Mouse (Mus musculus) CH12.LX (cell line): ENCODE results near the gene Doc2g. TPM values are rescaled to one million over a fixed set of nuclear protein-coding genes. Genes with fewer than 3 reads are reported as not detected.

Experiments
- DNase-seq: peaks from one replicate; pipeline ENCODE4 v3.0.0-alpha.2; 2013; ENCODE audit errors: extremely low read depth
- H3K27ac ChIP-seq: 2 replicates; pipeline ENCODE4 v1.5.1; 2012; ENCODE audit warnings: low read depth, mild to moderate bottlenecking, control low read depth, moderate library complexity; ENCODE audit not compliant: insufficient read depth
- H3K27me3 ChIP-seq: replicated peaks from 2 replicates; pipeline ENCODE3; 2012; ENCODE audit warnings: inconsistent platforms
- H3K36me3 ChIP-seq, 2 experiments: replicated peaks in 1 of 2; 2 replicates each; pipeline versions ENCODE3 to v1.6.1; 2012; ENCODE audit warnings: inconsistent platforms in 1 of 2, low read length in 1 of 2, mild to moderate bottlenecking in 1 of 2, mixed read lengths in 1 of 2, moderate library complexity in 1 of 2; ENCODE audit not compliant: control insufficient read depth in 1 of 2, insufficient read depth in 1 of 2
- H3K4me1 ChIP-seq, 2 experiments: 2 replicates each; pipeline ENCODE4 v1.6.1; 2012; ENCODE audit warnings: inconsistent platforms in 1 of 2, moderate library complexity in 1 of 2; ENCODE audit not compliant: insufficient read depth in 2 of 2, control insufficient read depth in 1 of 2
- H3K4me2 ChIP-seq: 2 replicates; pipeline ENCODE4 v1.6.1; 2012; ENCODE audit warnings: low read depth, mild to moderate bottlenecking, control low read depth; ENCODE audit not compliant: poor library complexity, insufficient read depth, severe bottlenecking
- H3K4me3 ChIP-seq, 3 experiments: fragments of 150-350 bp in 1 of 3; sonication (generic) in 1 of 3; replicated peaks in 1 of 3; 2 replicates each; pipeline versions ENCODE3 to v1.5.1; 2011 to 2012; ENCODE audit warnings: low read depth in 2 of 3, low read length in 2 of 3, mild to moderate bottlenecking in 2 of 3, moderate library complexity in 2 of 3, control low read depth in 1 of 3, improper control_type of control experiment in 1 of 3, inconsistent platforms in 1 of 3, mixed read lengths in 1 of 3; ENCODE audit not compliant: poor library complexity in 1 of 3
- H3K79me2 ChIP-seq: replicated peaks from 2 replicates; pipeline ENCODE4 v1.6.1; 2012; ENCODE audit warnings: mild to moderate bottlenecking, moderate library complexity; ENCODE audit not compliant: control insufficient read depth, poor library complexity, insufficient read depth, severe bottlenecking; ENCODE audit errors: extremely low read depth
- H3K9ac ChIP-seq: 2 replicates; pipeline ENCODE4 v1.6.1; 2012; ENCODE audit warnings: low read depth, mild to moderate bottlenecking, control low read depth, moderate library complexity; ENCODE audit not compliant: insufficient read depth
- H3K9me3 ChIP-seq: replicated peaks from 2 replicates; pipeline ENCODE3; 2012; ENCODE audit warnings: low read length, inconsistent platforms, mixed read lengths
- BHLHE40 ChIP-seq: IDR thresholded peaks from 2 replicates; pipeline ENCODE4 v1.6.1; 2011; ENCODE audit warnings: mild to moderate bottlenecking, low read depth, low read length, improper control_type of control experiment
- CHD1 ChIP-seq: IDR thresholded peaks from 2 replicates; pipeline ENCODE4 v1.6.1; 2012; ENCODE audit warnings: low read depth, low read length, improper control_type of control experiment, inconsistent platforms
- CHD2 ChIP-seq: IDR thresholded peaks from 2 replicates; pipeline ENCODE4 v1.6.1; 2011; ENCODE audit warnings: low read length, improper control_type of control experiment
- CTCF ChIP-seq, 2 experiments: IDR thresholded peaks in 1 of 2; conservative IDR thresholded peaks in 1 of 2; 2 replicates each; pipeline ENCODE4 v1.5.1; 2011 to 2012; ENCODE audit warnings: low read depth in 2 of 2, low read length in 2 of 2, improper control_type of control experiment in 1 of 2, inconsistent platforms in 1 of 2, mild to moderate bottlenecking in 1 of 2, moderate library complexity in 1 of 2
- E2F4 ChIP-seq: IDR thresholded peaks from 2 replicates; pipeline ENCODE4 v1.6.1; 2011; ENCODE audit warnings: low read depth, low read length, improper control_type of control experiment; ENCODE audit not compliant: insufficient replicate concordance
- ELF1 ChIP-seq: IDR thresholded peaks from 2 replicates; pipeline ENCODE4 v1.6.1; 2014; ENCODE audit warnings: low read depth, mild to moderate bottlenecking, inconsistent platforms, low read length, improper control_type of control experiment
- EP300 ChIP-seq: IDR thresholded peaks from 2 replicates; pipeline ENCODE4 v1.6.1; 2011; ENCODE audit warnings: low read length, improper control_type of control experiment
- ETS1 ChIP-seq: conservative IDR thresholded peaks from 2 replicates; pipeline ENCODE4 v1.6.1; 2012; ENCODE audit warnings: low read depth, mild to moderate bottlenecking, inconsistent platforms, low read length, improper control_type of control experiment, moderate library complexity
- GABPA ChIP-seq: IDR thresholded peaks from 2 replicates; pipeline ENCODE4 v1.6.1; 2012; ENCODE audit warnings: low read depth, low read length, improper control_type of control experiment, inconsistent platforms; ENCODE audit not compliant: insufficient replicate concordance
- HCFC1 ChIP-seq: IDR thresholded peaks from 2 replicates; pipeline ENCODE4 v1.6.1; 2012; ENCODE audit warnings: low read depth, mild to moderate bottlenecking, inconsistent platforms, low read length, improper control_type of control experiment
- IRF4 ChIP-seq: IDR thresholded peaks from 2 replicates; pipeline ENCODE4 v1.6.1; 2014; ENCODE audit warnings: low read depth, mild to moderate bottlenecking, inconsistent platforms, low read length, improper control_type of control experiment
- JUN ChIP-seq: IDR thresholded peaks from 2 replicates; pipeline ENCODE4 v1.6.1; 2011; ENCODE audit warnings: low read depth, mild to moderate bottlenecking, low read length, improper control_type of control experiment, moderate library complexity; ENCODE audit not compliant: insufficient read depth
- JUND ChIP-seq: conservative IDR thresholded peaks from 2 replicates; pipeline ENCODE4 v1.6.1; 2011; ENCODE audit warnings: low read depth, low read length, improper control_type of control experiment
- KAT2A ChIP-seq: IDR thresholded peaks from 2 replicates; pipeline ENCODE4 v1.6.1; 2012; ENCODE audit warnings: low read length, improper control_type of control experiment, inconsistent platforms; ENCODE audit not compliant: insufficient replicate concordance
- MAFK ChIP-seq: IDR thresholded peaks from 2 replicates; pipeline ENCODE4 v1.6.1; 2011; ENCODE audit warnings: low read length, improper control_type of control experiment; ENCODE audit not compliant: insufficient replicate concordance
- MAX ChIP-seq: IDR thresholded peaks from 2 replicates; pipeline ENCODE4 v1.6.1; 2011; ENCODE audit warnings: low read length, improper control_type of control experiment
- MAZ ChIP-seq: IDR thresholded peaks from 2 replicates; pipeline ENCODE4 v1.6.1; 2012; ENCODE audit warnings: low read depth, mild to moderate bottlenecking, inconsistent platforms, low read length, improper control_type of control experiment, moderate library complexity
- MEF2A ChIP-seq: IDR thresholded peaks from 2 replicates; pipeline ENCODE4 v1.6.1; 2014; ENCODE audit warnings: low read depth, mild to moderate bottlenecking, inconsistent platforms, low read length, improper control_type of control experiment, borderline replicate concordance
- MXI1 ChIP-seq: IDR thresholded peaks from 2 replicates; pipeline ENCODE4 v1.6.1; 2011; ENCODE audit warnings: mild to moderate bottlenecking, low read depth, low read length, improper control_type of control experiment
- MYC ChIP-seq: IDR thresholded peaks from 2 replicates; pipeline ENCODE4 v1.6.1; 2011; ENCODE audit warnings: low read depth, mild to moderate bottlenecking, improper control_type of control experiment, low read length
- NELFE ChIP-seq: IDR thresholded peaks from 2 replicates; pipeline ENCODE4 v1.6.1; 2011; ENCODE audit warnings: low read depth, low read length, improper control_type of control experiment
- NRF1 ChIP-seq: IDR thresholded peaks from 2 replicates; pipeline ENCODE4 v1.6.1; 2014; ENCODE audit warnings: low read depth, mild to moderate bottlenecking, inconsistent platforms, low read length, improper control_type of control experiment, moderate library complexity
- PAX5 ChIP-seq: IDR thresholded peaks from 2 replicates; pipeline ENCODE4 v1.6.1; 2012; ENCODE audit warnings: low read length, inconsistent platforms, mixed read lengths
- POLR2A ChIP-seq: IDR thresholded peaks from 2 replicates; pipeline ENCODE4 v1.6.1; 2011; ENCODE audit warnings: low read depth, mild to moderate bottlenecking, improper control_type of control experiment, low read length
- POLR2AphosphoS2 ChIP-seq: IDR thresholded peaks from 2 replicates; pipeline ENCODE4 v1.6.1; 2011; ENCODE audit warnings: low read depth, low read length, improper control_type of control experiment
- RAD21 ChIP-seq: IDR thresholded peaks from 2 replicates; pipeline ENCODE4 v1.6.1; 2011; ENCODE audit warnings: low read depth, mild to moderate bottlenecking, low read length, improper control_type of control experiment, moderate library complexity
- RCOR1 ChIP-seq: conservative IDR thresholded peaks from 2 replicates; pipeline ENCODE4 v1.6.1; 2012; ENCODE audit warnings: low read depth, mild to moderate bottlenecking, inconsistent platforms, low read length, improper control_type of control experiment
- SIN3A ChIP-seq: IDR thresholded peaks from 2 replicates; pipeline ENCODE4 v1.6.1; 2012; ENCODE audit warnings: low read length, improper control_type of control experiment, inconsistent platforms
- SMC3 ChIP-seq: IDR thresholded peaks from 2 replicates; pipeline ENCODE4 v1.6.1; 2011; ENCODE audit warnings: low read depth, low read length, improper control_type of control experiment
- TBP ChIP-seq: conservative IDR thresholded peaks from 2 replicates; pipeline ENCODE4 v1.6.1; 2011; ENCODE audit warnings: low read depth, low read length, improper control_type of control experiment
- TCF12 ChIP-seq: IDR thresholded peaks from 2 replicates; pipeline ENCODE4 v1.6.1; 2014; ENCODE audit warnings: low read depth, mild to moderate bottlenecking, inconsistent platforms, low read length, improper control_type of control experiment
- UBTF ChIP-seq: IDR thresholded peaks from 2 replicates; pipeline ENCODE4 v1.6.1; 2012; ENCODE audit warnings: low read depth, mild to moderate bottlenecking, inconsistent platforms, low read length, improper control_type of control experiment, moderate library complexity
- USF1 ChIP-seq: IDR thresholded peaks from 2 replicates; pipeline ENCODE4 v1.6.1; 2014; ENCODE audit warnings: low read depth, mild to moderate bottlenecking, inconsistent platforms, low read length, improper control_type of control experiment
- USF2 ChIP-seq: conservative IDR thresholded peaks from 2 replicates; pipeline ENCODE4 v1.6.1; 2011; ENCODE audit warnings: low read depth, low read length, improper control_type of control experiment
- ZC3H11A ChIP-seq: IDR thresholded peaks from 2 replicates; pipeline ENCODE4 v1.6.1; 2012; ENCODE audit warnings: low read depth, mild to moderate bottlenecking, inconsistent platforms, low read length, improper control_type of control experiment
- ZKSCAN1 ChIP-seq: IDR thresholded peaks from 2 replicates; pipeline ENCODE4 v1.6.1; 2012; ENCODE audit warnings: low read depth, inconsistent platforms, low read length, improper control_type of control experiment, borderline replicate concordance
- ZMIZ1 ChIP-seq: IDR thresholded peaks from 2 replicates; pipeline ENCODE4 v1.6.1; 2012; ENCODE audit warnings: low read depth, mild to moderate bottlenecking, inconsistent platforms, low read length, improper control_type of control experiment
- ZNF384 ChIP-seq: IDR thresholded peaks from 2 replicates; pipeline ENCODE4 v1.6.1; 2012; ENCODE audit warnings: low read depth, low read length, improper control_type of control experiment, inconsistent platforms
- dilution Hi-C: fragments of 300-500 bp; cut with MboI; formaldehyde crosslinking; loops from 2 replicates; pipeline ENCODE4 v1.14.3; 2020; ENCODE audit warnings: low sequenced_read_pairs; ENCODE audit not compliant: extremely low pct_unique_long_range_greater_than_20kb, extremely low pct_ligation_motif_present
- in situ Hi-C: fragments of 300-500 bp; cut with MboI; formaldehyde crosslinking; loops from 3 replicates; pipeline ENCODE4 v1.14.3; 2019; ENCODE audit warnings: low sequenced_read_pairs, low pct_ligation_motif_present, low pct_unique_long_range_greater_than_20kb, mixed read lengths
- polyA plus RNA-seq: library from polyadenylated mRNA; unstranded; fragments of >175 nt; gene quantifications from 2 replicates; pipeline ENCODE4 v1.2.1, GENCODE M21; 2012; ENCODE audit warnings: low read depth; ENCODE audit not compliant: insufficient read length
- total RNA-seq, 2 experiments: library from RNA; depleted of rRNA; stranded (reverse); fragments of 300-350 nt in 1 of 2; fragments of >200 nt in 1 of 2; gene quantifications; 2 replicates each; pipeline ENCODE4 v1.2.3; 2012 to 2014

Gene Doc2g
- total and polyA plus RNA-seq, 3 experiments: 2.1 to 6.4 (median 5.2) TPM

DNA sequence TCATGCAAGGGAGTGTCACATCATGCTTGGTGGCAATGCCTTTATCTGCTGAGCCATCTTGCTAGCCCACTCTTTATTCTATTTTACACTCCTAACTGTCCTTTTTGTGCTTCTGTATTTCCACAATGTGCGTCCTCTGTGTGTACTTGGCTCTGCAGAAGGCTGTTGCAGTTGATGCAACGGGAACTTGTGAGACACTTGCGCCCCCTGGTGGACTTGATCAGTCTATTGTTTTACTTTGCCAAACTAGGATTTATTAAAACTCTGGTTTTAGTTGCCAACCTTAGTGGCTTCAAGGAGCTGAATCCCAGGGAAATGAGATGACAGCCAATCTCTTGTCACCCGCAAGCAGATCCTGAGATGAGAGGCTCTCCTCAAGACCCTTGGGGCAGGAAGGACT, 44.7 kb downstream of the Doc2g start:
- Histone ChIP-seq H3K9ac (no peak overlapping the region), H3K36me3 (no peaks in the 10 kb centered on the region), H3K27ac (no peak overlapping the region), H3K4me2 (no peak overlapping the region), H3K4me3 (no peak overlapping the region), H3K4me1 (peaks cover 10 to 32% of the 10 kb centered on the region in 2 experiments; a peak in 3 of 4 replicates), H3K27me3 (no peaks in the 10 kb centered on the region), H3K9me3 (peaks cover 18% of the 10 kb centered on the region), H3K79me2 (no peaks in the 10 kb centered on the region)
- peak; percentile 84 for DNase-seq
- dilution Hi-C loops: no loop called here
- no peak for TF ChIP-seq MEF2A
- peak; percentile 78 for TF ChIP-seq ZC3H11A
- TF ChIP-seq ZMIZ1: no peak
- no peak for TF ChIP-seq ELF1
- no peak for TF ChIP-seq ETS1
- no peak for TF ChIP-seq SIN3A
- TF ChIP-seq MAX: no peak
- TF ChIP-seq SMC3: peak; percentile 96
- TF ChIP-seq CHD2: no peak
- TF ChIP-seq MAFK: no peak
- no peak for TF ChIP-seq MXI1
- TF ChIP-seq USF1: no peak
- TF ChIP-seq TBP: no peak
- TF ChIP-seq IRF4: no peak
- no peak for TF ChIP-seq MAZ
- no peak; the same call in 1 of the 2 replicates for TF ChIP-seq JUND
- TF ChIP-seq UBTF: no peak
- no peak for TF ChIP-seq GABPA
- TF ChIP-seq ZNF384: no peak
- peak; percentile 40 for TF ChIP-seq NELFE
- no peak for TF ChIP-seq TCF12
- TF ChIP-seq RAD21: peak; percentile 87
- no peak for TF ChIP-seq POLR2A
- no peak for TF ChIP-seq PAX5
- 0 out of 2 replicates have a peak, but pooled peaks have one; percentile 46 for TF ChIP-seq MYC
- no peak for TF ChIP-seq E2F4
- TF ChIP-seq EP300: no peak
- TF ChIP-seq KAT2A: no peak
- no peak for TF ChIP-seq RCOR1
- TF ChIP-seq USF2: no peak
- TF ChIP-seq ZKSCAN1: no peak
- TF ChIP-seq POLR2AphosphoS2: no peak
- TF ChIP-seq HCFC1: no peak; the same call in 1 of the 2 replicates
- TF ChIP-seq JUN: no peak
- TF ChIP-seq BHLHE40: no peak
- no peak for TF ChIP-seq CHD1
- TF ChIP-seq NRF1: no peak
- peak; percentile 45 to 90; a peak in 3 of 4 replicates for TF ChIP-seq CTCF (conservative IDR thresholded peaks at IDR 0.05 in 1 of 2, IDR thresholded peaks at IDR 0.05 in 1 of 2; ENCODE audit: low read depth in 2 of 2, low read length in 2 of 2)
- in situ Hi-C loops: no loop called here
